Mouse (Mus musculus) myocyte (in vitro differentiated cells): ENCODE data around the gene Cog5. TPM values are rescaled to one million over a fixed set of nuclear protein-coding genes. Genes with fewer than 3 reads are reported as not detected.

ENCODE experiments used
- H3K27me3 ChIP-seq: one replicate; pipeline ENCODE4 v1.6.1; 2011; ENCODE audit not compliant: control insufficient read depth, insufficient read depth, insufficient read length
- H3K36me3 ChIP-seq: one replicate; pipeline ENCODE4 v1.6.1; 2011; ENCODE audit not compliant: control insufficient read depth, insufficient read depth
- H3K4me2 ChIP-seq: one replicate; pipeline ENCODE4 v1.6.1; 2011; ENCODE audit warnings: low read depth, control low read depth
- H3K4me3 ChIP-seq: one replicate; pipeline ENCODE4 v1.5.1; 2011; ENCODE audit warnings: mild to moderate bottlenecking, control low read depth, moderate library complexity
- H3K79me2 ChIP-seq: one replicate; pipeline ENCODE4 v1.6.1; 2011; ENCODE audit not compliant: control insufficient read depth, insufficient read depth
- H3ac ChIP-seq: one replicate; pipeline ENCODE4 v1.6.1; 2011; ENCODE audit not compliant: control insufficient read depth, insufficient read length
- CEBPB ChIP-seq: IDR thresholded peaks from 2 replicates; pipeline ENCODE4 v1.6.1; 2011; ENCODE audit warnings: mild to moderate bottlenecking, moderate library complexity; ENCODE audit not compliant: poor library complexity, insufficient read depth, severe bottlenecking
- E2F4 ChIP-seq: IDR thresholded peaks from one replicate; pipeline ENCODE4 v1.6.1; 2011; ENCODE audit warnings: mild to moderate bottlenecking, control low read depth, moderate library complexity; ENCODE audit not compliant: insufficient read depth
- MAX ChIP-seq: IDR thresholded peaks from one replicate; pipeline ENCODE4 v1.6.1; 2011; ENCODE audit warnings: low read depth, mild to moderate bottlenecking, control low read depth
- MYOD1 ChIP-seq, 3 experiments: IDR thresholded peaks; one replicate each; pipeline ENCODE4 v1.6.1; 2011; ENCODE audit warnings: control low read depth in 2 of 3, low read depth in 2 of 3, mild to moderate bottlenecking in 2 of 3, moderate library complexity in 1 of 3; ENCODE audit not compliant: insufficient read length in 2 of 3, control insufficient read depth in 1 of 3
- MYOG ChIP-seq, 3 experiments: IDR thresholded peaks; one replicate each; pipeline ENCODE4 v1.6.1; 2011; ENCODE audit warnings: control low read depth in 2 of 3, low read depth in 2 of 3, mild to moderate bottlenecking in 2 of 3; ENCODE audit not compliant: insufficient read length in 2 of 3, control insufficient read depth in 1 of 3, insufficient read depth in 1 of 3
- POLR2A ChIP-seq: IDR thresholded peaks from one replicate; pipeline ENCODE4 v1.6.1; 2011; ENCODE audit warnings: low read depth, mild to moderate bottlenecking, control low read depth, moderate library complexity; ENCODE audit not compliant: insufficient read length
- POLR2AphosphoS2 ChIP-seq: IDR thresholded peaks from one replicate; pipeline ENCODE4 v1.6.1; 2011; ENCODE audit warnings: low read depth, control low read depth; ENCODE audit not compliant: insufficient read length
- REST ChIP-seq: IDR thresholded peaks from one replicate; pipeline ENCODE4 v1.6.1; 2011; ENCODE audit warnings: mild to moderate bottlenecking, control low read depth, moderate library complexity; ENCODE audit not compliant: insufficient read depth, insufficient read length
- SRF ChIP-seq: IDR thresholded peaks from one replicate; pipeline ENCODE4 v1.6.1; 2011; ENCODE audit warnings: low read depth; ENCODE audit not compliant: control insufficient read depth, insufficient read length
- TCF12 ChIP-seq: IDR thresholded peaks from one replicate; pipeline ENCODE4 v1.6.1; 2011; ENCODE audit warnings: mild to moderate bottlenecking, control low read depth; ENCODE audit not compliant: poor library complexity, insufficient read depth, severe bottlenecking
- TCF3 ChIP-seq: IDR thresholded peaks from one replicate; pipeline ENCODE4 v1.6.1; 2011; ENCODE audit warnings: low read depth, control low read depth; ENCODE audit not compliant: insufficient read length
- USF1 ChIP-seq: IDR thresholded peaks from one replicate; pipeline ENCODE4 v1.6.1; 2011; ENCODE audit warnings: low read depth, mild to moderate bottlenecking, control low read depth, moderate library complexity
- polyA plus RNA-seq: library from polyadenylated mRNA; unstranded; fragments of >200 nt; fragmentation: generic; extraction: Trizol; gene quantifications from one replicate; pipeline ENCODE4 v1.2.1, GENCODE M21; 2012; ENCODE audit warnings: missing spikeins

Gene Cog5
- polyA plus RNA-seq, 1 experiment, result 10.2 TPM

- Histone ChIP-seq H3K4me2 (no peak overlapping the region), H3K79me2 (peaks cover under 1% of the 10 kb centered on the region), H3K36me3 (peaks cover 83% of the 10 kb centered on the region), H3K4me3 (no peak overlapping the region), H3K27me3 (no peaks in the 10 kb centered on the region), H3ac (no peak overlapping the region)
- no peak for TF ChIP-seq CEBPB
- TF ChIP-seq POLR2AphosphoS2, result no peak
- TF ChIP-seq TCF3, result no peak
- no peak for TF ChIP-seq TCF12
- no peak for TF ChIP-seq MYOG (IDR thresholded peaks at IDR 0.05; ENCODE audit: control insufficient read depth in 1 of 3, insufficient read depth in 1 of 3, insufficient read length in 2 of 3, low read depth in 2 of 3)
- TF ChIP-seq REST, result no peak
- no peak for TF ChIP-seq E2F4
- TF ChIP-seq SRF, result no peak
- no peak for TF ChIP-seq USF1
- no peak for TF ChIP-seq MYOD1 (IDR thresholded peaks at IDR 0.05; ENCODE audit: control insufficient read depth in 1 of 3, insufficient read length in 2 of 3, low read depth in 2 of 3)
- TF ChIP-seq MAX, result no peak
- TF ChIP-seq POLR2A, result no peak
Measured at GRCm38 (mm10) chr12:31938391-31938997, 283.8 kb downstream of the Cog5 start.

GRCm38 (mm10) chr12:31939026-31939425 is 284.4 kb downstream of the Cog5 start:
- Histone ChIP-seq H3K36me3 (peaks cover 81% of the 10 kb centered on the region), H3K4me2 (no peak overlapping the region), H3ac (no peak overlapping the region), H3K4me3 (no peak overlapping the region), H3K79me2 (peaks cover 5% of the 10 kb centered on the region), H3K27me3 (no peaks in the 10 kb centered on the region)
- TF ChIP-seq REST, result no peak
- no peak for TF ChIP-seq POLR2A
- no peak for TF ChIP-seq TCF3
- no peak for TF ChIP-seq E2F4
- TF ChIP-seq MYOD1 (IDR thresholded peaks at IDR 0.05; ENCODE audit: control insufficient read depth in 1 of 3, insufficient read length in 2 of 3, low read depth in 2 of 3), result no peak
- no peak for TF ChIP-seq SRF
- no peak for TF ChIP-seq MAX
- no peak for TF ChIP-seq USF1
- no peak for TF ChIP-seq TCF12
- no peak for TF ChIP-seq MYOG (IDR thresholded peaks at IDR 0.05; ENCODE audit: control insufficient read depth in 1 of 3, insufficient read depth in 1 of 3, insufficient read length in 2 of 3, low read depth in 2 of 3)
- TF ChIP-seq POLR2AphosphoS2, result no peak
- TF ChIP-seq CEBPB, result no peak

GRCm38 (mm10) chr12:31943020-31943654 is 288.5 kb downstream of the Cog5 start:
- TF ChIP-seq E2F4, result no peak
- TF ChIP-seq TCF3, result no peak
- no peak for TF ChIP-seq USF1
- no peak for TF ChIP-seq REST
- TF ChIP-seq MYOD1 (IDR thresholded peaks at IDR 0.05; ENCODE audit: control insufficient read depth in 1 of 3, insufficient read length in 2 of 3, low read depth in 2 of 3), result no peak
- no peak overlapping the region for H3K4me3 ChIP-seq
- H3K36me3 ChIP-seq, result peaks cover 48% of the 10 kb centered on the region
- no peak overlapping the region for H3K4me2 ChIP-seq
- no peak overlapping the region for H3ac ChIP-seq
- no peaks in the 10 kb centered on the region for H3K27me3 ChIP-seq
- peaks cover 44% of the 10 kb centered on the region for H3K79me2 ChIP-seq

GRCm38 (mm10) chr12:31944405-31944804 is 289.7 kb downstream of the Cog5 start:
- Histone ChIP-seq H3K4me2 (no peak overlapping the region), H3K4me3 (no peak overlapping the region), H3K27me3 (no peaks in the 10 kb centered on the region), H3ac (no peak overlapping the region), H3K79me2 (peaks cover 54% of the 10 kb centered on the region), H3K36me3 (peaks cover 35% of the 10 kb centered on the region)
- no peak for TF ChIP-seq POLR2A
- TF ChIP-seq E2F4, result no peak
- no peak for TF ChIP-seq MAX
- TF ChIP-seq CEBPB, result no peak

GRCm38 (mm10) chr12:31947476-31947875 is 292.8 kb downstream of the Cog5 start:
- H3K4me3 ChIP-seq, result no peak overlapping the region
- peaks cover 54% of the 10 kb centered on the region for H3K79me2 ChIP-seq
- H3K36me3 ChIP-seq, result peaks cover 14% of the 10 kb centered on the region
- H3K4me2 ChIP-seq, result no peak overlapping the region
- H3K27me3 ChIP-seq, result no peaks in the 10 kb centered on the region
- no peak for TF ChIP-seq E2F4
- TF ChIP-seq CEBPB, result no peak
- TF ChIP-seq USF1, result no peak
- TF ChIP-seq MYOD1 (IDR thresholded peaks at IDR 0.05; ENCODE audit: control insufficient read depth in 1 of 3, insufficient read length in 2 of 3, low read depth in 2 of 3), result no peak
- TF ChIP-seq REST, result no peak
- TF ChIP-seq POLR2AphosphoS2, result no peak
- no peak for TF ChIP-seq MAX
- TF ChIP-seq SRF, result no peak
- no peak for TF ChIP-seq TCF12
- no peak for TF ChIP-seq POLR2A
- TF ChIP-seq TCF3, result no peak
- no peak overlapping the region for H3ac ChIP-seq
